Mouse (Mus musculus): ENCODE measurements around the gene Nr2f2.

- no peak for TF ChIP-seq CTCF (IDR thresholded peaks at IDR 0.05; ENCODE audit: control insufficient read depth, insufficient read depth, low read length)
- no peak for TF ChIP-seq POLR2A (IDR thresholded peaks at IDR 0.05; ENCODE audit: borderline replicate concordance, control insufficient read depth, low read depth, low read length)
Observed at GRCm38 (mm10) chr7:70358020-70358847, 8.3 kb downstream of the Nr2f2 start.
